Mouse (Mus musculus): ENCODE results near the gene Gm21103. TPM values are rescaled to one million over a fixed set of nuclear protein-coding genes. Genes with fewer than 3 reads are reported as not detected.
A peak's percentile ranks its signal among the peaks of the same experiment; 100 is the strongest.
"Not testable (repeated sequence)": the region's sequence is repeated elsewhere in the genome, so short reads cannot be mapped to it uniquely, and the experiment has no call there.

The Gm21103 gene
- not detected in 2 replicates for polyA plus RNA-seq (2016; fragmentation: Nextera tagmentation; extraction: Ambion mirVana)

GRCm38 (mm10) chr14:6304743-6305142 is at the start of gene Gm21103:
Gene Gm21103 (minus strand): TSS chr14:6304843.
- not testable (repeated sequence) for H3K9ac ChIP-seq; H3K36me3 ChIP-seq; H3K4me2 ChIP-seq (replicated peaks); H3K4me3 ChIP-seq; H3K9me3 ChIP-seq; H3K4me1 ChIP-seq; H3K27ac ChIP-seq; ATAC-seq (ENCODE audit: low FRiP score, low read depth); H3K27me3 ChIP-seq (replicated peaks)
- 78% methylated on average over 2 of the region's 2 CpGs for WGBS

GRCm38 (mm10) chr14:6343578-6343977 is 38.9 kb upstream of the Gm21103 start, which contains the start of gene Gm3618:
Gene Gm3618 (minus strand): TSS chr14:6343678.
- not testable (repeated sequence) for H3K9ac ChIP-seq; H3K4me1 ChIP-seq; H3K4me2 ChIP-seq (replicated peaks); H3K9me3 ChIP-seq; ATAC-seq (ENCODE audit: low FRiP score, low read depth); H3K27me3 ChIP-seq (replicated peaks); H3K4me3 ChIP-seq; H3K27ac ChIP-seq; H3K36me3 ChIP-seq
- WGBS: no CpG with 5 or more reads among the region's 10 CpGs

- peak within 1 kb of the TSS; percentile 48 for H3K4me3 ChIP-seq
- H3K4me1 ChIP-seq; ATAC-seq (ENCODE audit: low FRiP score, low read depth); H3K27ac ChIP-seq; H3K36me3 ChIP-seq; H3K9me3 ChIP-seq; H3K27me3 ChIP-seq (replicated peaks): not testable (repeated sequence)
- peak within 1 kb of the TSS; percentile 59 for H3K9ac ChIP-seq
- H3K4me2 ChIP-seq (replicated peaks): peak within 1 kb of the TSS; percentile 65
- 2% methylated on average over 52 of the region's 57 CpGs for WGBS
Observed at GRCm38 (mm10) chr14:6286931-6287715, 17.5 kb downstream of the Gm21103 start, which contains the start of gene Gm3411. Gene Gm3411 (minus strand): TSS chr14:6287250.

Other genes with a start within 250 kb of the Gm21103 start
- not detected in 2 replicates for gene Gm6337, start 246.6 kb downstream of the Gm21103 start, polyA plus RNA-seq (2016; fragmentation: Nextera tagmentation; extraction: Ambion mirVana)
- gene Gm8206, start 210.9 kb downstream of the Gm21103 start, polyA plus RNA-seq (2016; fragmentation: Nextera tagmentation; extraction: Ambion mirVana): 1.1 and 1.4 TPM in 2 replicates
- gene Gm3468, start 196.2 kb downstream of the Gm21103 start, polyA plus RNA-seq (2016; fragmentation: Nextera tagmentation; extraction: Ambion mirVana): 2.9 and 3.2 TPM in 2 replicates
- not detected in 2 replicates for gene Gm3476, start 179.0 kb downstream of the Gm21103 start, polyA plus RNA-seq (2016; fragmentation: Nextera tagmentation; extraction: Ambion mirVana)
- not detected in 2 replicates for gene Gm21560, start 85.6 kb downstream of the Gm21103 start, polyA plus RNA-seq (2016; fragmentation: Nextera tagmentation; extraction: Ambion mirVana)
- gene Gm3411, start 17.6 kb downstream of the Gm21103 start, polyA plus RNA-seq (2016; fragmentation: Nextera tagmentation; extraction: Ambion mirVana): 4.0 TPM in 2 replicates
- not detected in 2 replicates for gene Gm3618, start 38.8 kb upstream of the Gm21103 start, polyA plus RNA-seq (2016; fragmentation: Nextera tagmentation; extraction: Ambion mirVana)
- gene Gm16440, start 85.5 kb upstream of the Gm21103 start, polyA plus RNA-seq (2016; fragmentation: Nextera tagmentation; extraction: Ambion mirVana): not detected in 2 replicates
- gene Gm3591, start 107.6 kb upstream of the Gm21103 start, polyA plus RNA-seq (2016; fragmentation: Nextera tagmentation; extraction: Ambion mirVana): 2.2 and 2.8 TPM in 2 replicates
- gene Gm3594, start 139.8 kb upstream of the Gm21103 start, polyA plus RNA-seq (2016; fragmentation: Nextera tagmentation; extraction: Ambion mirVana): not detected in 2 replicates
- gene Gm8356, start 232.4 kb upstream of the Gm21103 start, polyA plus RNA-seq (2016; fragmentation: Nextera tagmentation; extraction: Ambion mirVana): not detected in 2 replicates